Comparison of ENCODE assay signal across 29 mouse cellular contexts in genomic region chr13:111185799-111186198, GRCm38 (mm10).
DNase-seq lines count a peak whose midpoint lies in the region; ATAC-seq and TF ChIP-seq lines count a peak whose summit lies in the region.
"Had no signal": no experiment of that assay in that cellular context is flagged by ENCODE, and none has a peak within 500 bp of the region (broad histone marks: within the 10 kb centered on the region; RNA-seq: fewer than 3 reads in every experiment).

No protein-coding gene starts in this region.

- no peaks in the 10 kb centered on the region for H3K36me3 ChIP-seq in kidney, adult 2 months (ENCODE audit: control insufficient read depth, insufficient read depth, low read length)
- no peaks in the 10 kb centered on the region for H3K36me3 ChIP-seq in lung, postnatal 0 days (ENCODE audit: insufficient read depth, low read length)
- H3K36me3 ChIP-seq: heart, embryonic 13.5 days; hindbrain, embryonic 15.5 days; limb, embryonic 13.5 days; neural tube, embryonic 12.5 days had no signal

- WGBS in kidney, adult 2 months = 26% methylated on average over 4 of the region's 4 CpGs
- WGBS in lung, adult 2 months = 53% methylated on average over 4 of the region's 4 CpGs
- 49% methylated on average over 4 of the region's 4 CpGs for WGBS in lung, postnatal 0 days

- no peak overlapping the region for H3K9ac ChIP-seq in lung, postnatal 0 days (replicated peaks; ENCODE audit: low read depth)
- H3K9ac ChIP-seq: forebrain, embryonic 13.5 days; heart, embryonic 13.5 days; hindbrain, embryonic 15.5 days; limb, embryonic 13.5 days; neural tube, embryonic 12.5 days had no signal

- no peak for TF ChIP-seq POLR2A in kidney, adult 2 months (IDR thresholded peaks at IDR 0.05; ENCODE audit: low read depth, low read length)
- TF ChIP-seq POLR2A in lung, adult 2 months (IDR thresholded peaks at IDR 0.05; ENCODE audit: borderline replicate concordance, extremely low read depth, low read depth, low read length) = no peak

- H3K4me2 ChIP-seq in lung, postnatal 0 days (replicated peaks; ENCODE audit: low read depth, low read length) = no peak overlapping the region
- H3K4me2 ChIP-seq: forebrain, embryonic 13.5 days; heart, embryonic 13.5 days; hindbrain, embryonic 15.5 days; limb, embryonic 13.5 days; liver, embryonic 11.5 days; midbrain, embryonic 11.5 days; neural tube, embryonic 12.5 days had no signal

- DNase-seq in kidney, adult 2 months = peak; percentile 0
- DNase-seq in kidney, adult 11 months = no peak
- DNase-seq in lung, adult 18-20 months = peak; percentile 4 to 26
- DNase-seq in lung, adult 2 months = no peak
- DNase-seq in lung, postnatal 0 days (ENCODE audit: low spot score) = peak; percentile 86
- DNase-seq in lung, postnatal 4 days = peak; percentile 19 to 72
- DNase-seq in left cerebral cortex, postnatal 14 days (ENCODE audit: low spot score in 2 of 2) = no peak
- DNase-seq in left cerebral cortex, postnatal 4 days = no peak
- DNase-seq: adrenal gland, adult 2 months; cerebellum, adult 9-10 months; cerebellum, postnatal 36 days; gastrocnemius, postnatal 10 days; heart, postnatal 10 days; layer of hippocampus, adult 9-11 months; right cerebral cortex, postnatal 4 days; thymus, adult 18-20 months; thymus, postnatal 25 days had no signal

- no peak overlapping the region for H3K4me3 ChIP-seq in kidney, adult 2 months (ENCODE audit: insufficient read depth, low read depth, low read length)
- no peak overlapping the region for H3K4me3 ChIP-seq in lung, adult 2 months (replicated peaks; ENCODE audit: extremely low read depth, low read depth, low read length)
- H3K4me3 ChIP-seq in lung, postnatal 0 days (ENCODE audit: low read depth, low read length) = no peak overlapping the region
- H3K4me3 ChIP-seq: forebrain, embryonic 13.5 days; heart, embryonic 13.5 days; hindbrain, embryonic 15.5 days; limb, embryonic 13.5 days; myocyte; neural tube, embryonic 12.5 days had no signal

- peak; percentile 60; the same call in 1 of the 2 replicates for TF ChIP-seq EP300 in lung, postnatal 0 days (IDR thresholded peaks at IDR 0.05)

- ATAC-seq in lung, postnatal 0 days = peak; percentile 92
- ATAC-seq: activated CD4-positive, CD25-positive, alpha-beta regulatory T cell, adult 4 months; forebrain, embryonic 13.5 days; inflammation-experienced regulatory T-cells, adult 6 months had no signal

- H3K9me3 ChIP-seq in lung, postnatal 0 days (ENCODE audit: low read length) = no peaks in the 10 kb centered on the region
- H3K9me3 ChIP-seq: forebrain, embryonic 13.5 days; heart, embryonic 13.5 days; hindbrain, embryonic 15.5 days; limb, embryonic 13.5 days; neural tube, embryonic 12.5 days had no signal

- TF ChIP-seq CTCF in kidney, adult 2 months (conservative IDR thresholded peaks at IDR 0.05; ENCODE audit: insufficient read depth, insufficient read length, low read depth, low read length) = no peak
- no peak for TF ChIP-seq CTCF in lung, adult 2 months (IDR thresholded peaks at IDR 0.05; ENCODE audit: insufficient read depth, low read length)
- no peak for TF ChIP-seq CTCF in lung, postnatal 0 days (IDR thresholded peaks at IDR 0.05)

- H3K4me1 ChIP-seq in kidney, adult 2 months (ENCODE audit: control insufficient read depth, insufficient read depth, low read length) = no peaks in the 10 kb centered on the region
- H3K4me1 ChIP-seq in lung, adult 2 months (ENCODE audit: control insufficient read depth, insufficient read depth, low read length) = no peaks in the 10 kb centered on the region
- no peaks in the 10 kb centered on the region for H3K4me1 ChIP-seq in lung, postnatal 0 days (ENCODE audit: insufficient read depth, low read depth, low read length)
- H3K4me1 ChIP-seq: forebrain, embryonic 13.5 days; hindbrain, embryonic 15.5 days; neural tube, embryonic 12.5 days had no signal

- no peak overlapping the region for H3K27ac ChIP-seq in kidney, adult 2 months (ENCODE audit: insufficient read depth, low read depth, low read length)
- H3K27ac ChIP-seq in lung, postnatal 0 days (ENCODE audit: low read length) = no peak overlapping the region
- H3K27ac ChIP-seq: forebrain, embryonic 13.5 days; heart, embryonic 13.5 days; hindbrain, embryonic 15.5 days; limb, embryonic 13.5 days; neural tube, embryonic 12.5 days; stomach, postnatal 0 days had no signal

- H3K27me3 ChIP-seq in kidney, adult 2 months (replicated peaks; ENCODE audit: control insufficient read depth, insufficient read depth, low read length) = no peaks in the 10 kb centered on the region
- no peaks in the 10 kb centered on the region for H3K27me3 ChIP-seq in lung, postnatal 0 days (replicated peaks; ENCODE audit: insufficient read depth, low read length)
- H3K27me3 ChIP-seq: CH12.LX; forebrain, embryonic 13.5 days; heart, embryonic 13.5 days; hindbrain, embryonic 15.5 days; limb, embryonic 13.5 days; neural tube, embryonic 12.5 days had no signal

- intact Hi-C loops in left cerebral cortex, postnatal 14 days (cut with DNase I) = no loop called here
- intact Hi-C loops in left cerebral cortex, postnatal 4 days (cut with DNase I) = no loop called here

Comparison
In these comparisons a context has a peak if more than half of its experiments do, and no peak if none do; other contexts are left out.
1. DNase-seq: peak in kidney, adult 2 months (single experiment), lung, adult 18-20 months (2 of 2), lung, postnatal 0 days (single experiment) and lung, postnatal 4 days (2 of 2); none in kidney, adult 11 months (single experiment), lung, adult 2 months (single experiment), left cerebral cortex, postnatal 14 days (0 of 2) and left cerebral cortex, postnatal 4 days (single experiment).